Mouse (Mus musculus) thymus, adult 2 months (tissue): ENCODE measurements at regions not wholly inside any gene's neighbourhood (a gene's known extent, or its start where the extent isn't known, plus 50 kb on each side); places are given as distances from the start of the nearest gene placed in this dataset.

Experiments
- DNase-seq: peaks from one replicate; pipeline ENCODE4 v3.0.0; 2021
- H3K27ac ChIP-seq: fragments of 200-500 bp; 2 replicates; pipeline ENCODE4 v1.5.1; 2012; ENCODE audit warnings: low read length, control low read depth; ENCODE audit not compliant: control insufficient read depth, insufficient read depth
- H3K27me3 ChIP-seq: fragments of 200-500 bp; 2 replicates; pipeline ENCODE4 v1.6.1; 2012; ENCODE audit warnings: mild to moderate bottlenecking, low read length, moderate library complexity, mixed read lengths; ENCODE audit not compliant: control insufficient read depth, insufficient read depth
- H3K36me3 ChIP-seq: fragments of 200-500 bp; 2 replicates; pipeline ENCODE4 v1.6.1; 2012; ENCODE audit warnings: mild to moderate bottlenecking, low read length, moderate library complexity; ENCODE audit not compliant: control insufficient read depth, insufficient read depth
- H3K4me1 ChIP-seq: fragments of 200-500 bp; replicated peaks from 2 replicates; pipeline ENCODE4 v1.6.1; 2012; ENCODE audit warnings: low read length; ENCODE audit not compliant: control insufficient read depth, insufficient read depth
- H3K4me3 ChIP-seq: fragments of 200-500 bp; 2 replicates; pipeline ENCODE4 v1.5.1; 2012; ENCODE audit warnings: mild to moderate bottlenecking, low read length, control low read depth, moderate library complexity; ENCODE audit not compliant: control insufficient read depth, insufficient read depth
- CTCF ChIP-seq: fragments of 200-500 bp; IDR thresholded peaks from 2 replicates; pipeline ENCODE4 v1.5.1; 2012; ENCODE audit warnings: mild to moderate bottlenecking, control low read depth, low read length, moderate library complexity, borderline replicate concordance; ENCODE audit not compliant: control insufficient read depth, poor library complexity, insufficient read depth; ENCODE audit errors: extremely low read depth
- POLR2A ChIP-seq: fragments of 200-500 bp; IDR thresholded peaks from 2 replicates; pipeline ENCODE4 v1.6.1; 2012; ENCODE audit warnings: mild to moderate bottlenecking, low read length, control low read depth, moderate library complexity; ENCODE audit not compliant: control insufficient read depth, poor library complexity, insufficient read depth; ENCODE audit errors: extremely low read depth
- WGBS: fragments of 180-500 bp; shearing (Covaris S2); methylation state at CpG from one replicate; pipeline ENCODE4 v1.1.7; 2018; 5-methylcytosine and 5-hydroxymethylcytosine counted together

DNA sequence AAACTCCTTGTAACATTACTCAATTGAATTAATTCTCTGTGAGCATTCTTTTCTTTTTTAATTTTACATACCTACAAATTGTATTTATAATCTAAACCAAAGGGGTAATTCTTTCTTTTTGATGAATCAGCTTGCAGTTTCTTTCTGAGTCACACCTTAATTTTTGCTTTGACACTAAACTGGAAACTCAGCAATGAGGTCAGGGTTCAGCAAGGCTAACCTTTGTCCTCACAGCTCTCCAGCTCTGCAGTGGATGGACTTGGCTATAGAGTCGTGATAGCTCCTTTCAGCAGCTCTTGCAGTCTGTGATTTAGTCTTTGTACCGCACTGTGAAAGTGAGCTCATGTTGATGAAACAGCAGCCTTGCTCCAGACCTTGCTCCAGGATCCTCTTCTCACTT lies 1093.0 kb upstream of the 2610301B20Rik start:
- Histone ChIP-seq H3K27me3 (no peaks in the 10 kb centered on the region), H3K4me3 (no peak overlapping the region), H3K36me3 (no peaks in the 10 kb centered on the region), H3K4me1 (no peaks in the 10 kb centered on the region), H3K27ac (no peak overlapping the region)
- DNase-seq = no peak
- WGBS = 91% methylated on average over 2 of the region's 2 CpGs
- TF ChIP-seq POLR2A = no peak
- no peak for TF ChIP-seq CTCF

DNA sequence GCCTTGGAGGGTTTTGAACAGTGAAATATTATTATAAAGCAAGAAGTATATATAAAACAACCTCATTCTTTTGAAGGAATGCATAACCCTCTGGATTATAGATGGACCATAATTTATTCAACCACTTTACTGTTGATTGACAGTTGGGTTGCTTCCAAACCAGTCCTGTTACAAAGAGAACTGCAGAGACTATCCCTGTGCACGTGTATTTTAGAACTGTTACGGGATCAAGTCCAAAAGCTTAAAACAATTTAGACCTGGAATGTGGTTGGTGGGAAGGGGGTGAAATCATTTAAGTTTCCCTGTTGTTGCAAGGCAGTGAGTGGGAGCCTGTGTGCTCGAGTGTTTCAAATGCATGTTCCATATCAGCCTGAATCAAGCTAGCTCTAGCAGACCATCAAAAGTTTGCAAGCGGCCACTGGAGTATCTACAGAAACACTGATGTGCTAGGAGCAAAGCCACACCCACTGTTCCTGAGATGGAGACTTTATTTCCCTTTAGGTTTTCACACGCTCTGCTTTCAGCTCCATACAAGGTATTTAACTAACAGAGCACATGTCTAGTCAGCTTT lies 1086.4 kb upstream of the 2610301B20Rik start:
- 75% methylated on average over 5 of the region's 5 CpGs for WGBS
- Histone ChIP-seq H3K4me1 (no peaks in the 10 kb centered on the region), H3K27ac (no peak overlapping the region), H3K4me3 (no peak overlapping the region), H3K36me3 (no peaks in the 10 kb centered on the region), H3K27me3 (no peaks in the 10 kb centered on the region)
- no peak for DNase-seq
- TF ChIP-seq POLR2A (no peak), CTCF (no peak)

DNA sequence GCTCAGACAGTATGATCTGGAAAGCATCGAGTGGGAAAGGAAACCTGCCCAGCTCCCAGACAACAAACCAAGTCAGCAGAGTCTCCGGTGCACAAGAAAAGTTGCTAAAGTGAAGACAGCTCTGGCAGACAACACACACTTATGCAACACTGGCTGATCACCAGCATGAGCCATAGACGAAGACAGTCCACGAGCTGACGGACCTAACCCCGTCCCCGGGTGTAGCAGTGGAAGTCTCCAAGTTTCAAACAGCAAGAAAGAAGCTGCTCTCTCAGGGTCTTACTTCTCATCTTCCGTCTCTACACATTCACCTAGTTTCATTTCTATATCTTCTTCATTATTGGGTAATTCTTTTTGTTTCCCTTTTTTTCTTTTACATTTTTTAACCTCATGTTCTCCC lies 1083.8 kb upstream of the 2610301B20Rik start:
- Histone ChIP-seq H3K27ac (no peak overlapping the region), H3K36me3 (no peaks in the 10 kb centered on the region), H3K27me3 (no peaks in the 10 kb centered on the region), H3K4me1 (no peaks in the 10 kb centered on the region), H3K4me3 (no peak overlapping the region)
- 94% methylated on average over 8 of the region's 8 CpGs for WGBS
- DNase-seq = no peak
- no peak for TF ChIP-seq CTCF
- no peak for TF ChIP-seq POLR2A
